Mouse (Mus musculus): ENCODE data around the gene Gtf3a.
"Not testable (repeated sequence)": the region's sequence is repeated elsewhere in the genome, so short reads cannot be mapped to it uniquely, and the experiment has no call there.

Gtf3a gene

DNA sequence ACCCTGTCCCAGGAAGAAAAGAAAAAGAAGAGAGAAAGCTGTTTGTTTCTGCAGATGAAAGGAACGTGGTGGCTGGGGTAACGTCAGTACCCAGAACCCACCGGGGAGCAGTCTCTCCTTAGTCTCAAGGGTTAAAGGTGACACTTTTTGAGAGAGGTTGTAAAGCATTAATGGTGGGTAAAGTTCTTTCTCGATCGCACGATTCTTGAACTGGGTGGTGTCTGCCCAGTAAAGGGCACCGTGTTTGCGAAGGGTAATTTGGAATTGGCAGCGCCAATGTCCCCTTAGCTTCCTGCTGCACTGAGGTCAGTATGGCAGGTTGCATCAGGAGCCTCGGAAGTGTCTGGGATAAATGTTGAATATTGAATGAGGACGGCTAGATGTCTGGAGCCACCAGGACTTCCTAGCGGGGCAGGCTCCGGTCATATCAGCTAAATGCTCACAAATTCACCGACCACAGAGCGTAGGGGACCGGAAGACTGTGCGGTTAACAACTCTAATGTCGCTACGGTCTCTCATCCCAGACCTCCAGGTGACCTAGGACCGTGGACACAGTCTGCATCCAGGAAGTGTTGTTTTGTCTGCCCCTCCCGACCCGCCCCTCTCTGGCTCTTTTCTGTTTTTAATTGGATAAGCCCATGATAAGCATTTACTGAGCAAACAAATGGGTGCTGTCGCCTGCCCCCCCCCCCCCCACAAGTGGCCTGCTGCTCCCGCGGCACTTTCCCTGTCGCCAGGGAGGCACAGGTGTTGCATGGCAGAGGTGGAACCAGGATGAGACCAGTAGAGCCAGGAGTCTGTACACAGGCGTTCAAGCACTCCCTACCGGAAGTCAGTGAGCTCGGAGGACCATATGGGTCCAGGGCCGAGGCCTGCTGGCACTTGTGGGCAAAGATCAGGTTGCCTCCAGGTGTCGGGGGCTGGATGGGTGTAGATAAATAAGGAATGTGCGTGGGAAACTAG is 10.6 kb upstream of the Gtf3a start:
- DNase-seq (ENCODE audit: low spot score): no peak

DNA sequence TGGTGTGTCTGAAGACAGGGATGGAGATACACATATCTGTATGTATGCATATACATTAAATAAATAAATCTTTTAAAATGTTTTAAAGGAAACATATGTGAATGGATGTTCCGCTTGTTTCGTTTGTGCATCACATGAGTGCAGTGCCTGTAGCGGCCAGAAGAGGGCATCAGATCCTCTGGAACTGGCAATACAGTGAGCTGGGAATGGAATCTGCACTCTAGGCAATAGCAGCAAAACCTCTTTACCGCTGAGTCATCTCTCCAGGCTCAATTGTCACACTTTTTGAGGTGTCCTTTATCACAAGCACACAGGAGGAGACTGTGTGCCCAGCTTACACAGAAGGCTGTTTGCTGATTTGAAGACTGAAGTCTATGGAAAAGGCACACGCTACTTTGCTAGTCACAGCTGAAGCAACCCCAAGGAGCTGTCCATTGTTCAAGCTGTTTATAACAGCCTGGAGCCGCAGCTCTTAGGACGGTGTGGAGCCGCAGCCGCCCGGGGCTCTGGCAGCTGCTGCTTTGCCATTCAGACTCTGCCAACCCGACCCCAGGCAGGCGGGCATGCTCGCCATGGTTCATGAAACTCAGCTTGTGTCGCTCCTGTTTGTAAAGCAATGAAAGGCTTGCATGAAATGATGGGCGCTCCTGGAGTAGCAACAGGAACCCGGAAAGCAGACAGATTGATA is 9.2 kb upstream of the Gtf3a start:
- no peak for DNase-seq (ENCODE audit: low spot score)

DNA sequence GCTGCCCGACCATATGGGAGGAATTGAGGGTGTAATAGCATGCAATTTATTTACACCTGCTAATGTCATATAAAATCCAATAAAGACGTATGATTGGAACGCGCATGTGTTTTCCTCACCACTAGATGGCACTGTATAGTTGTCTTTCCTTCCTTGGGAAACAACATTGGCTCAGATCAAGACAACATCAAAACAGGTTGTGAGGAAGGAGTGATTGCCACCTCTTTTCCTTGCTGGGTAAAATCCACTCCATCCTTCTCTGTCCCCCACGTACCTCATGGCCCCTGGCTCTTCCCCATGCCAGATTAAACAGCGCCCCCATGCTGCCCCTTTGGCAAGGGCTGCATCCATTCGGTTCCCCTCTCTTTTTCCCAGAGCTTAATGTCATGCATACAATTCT is 8.2 kb upstream of the Gtf3a start:
- DNase-seq (ENCODE audit: low spot score): no peak

DNA sequence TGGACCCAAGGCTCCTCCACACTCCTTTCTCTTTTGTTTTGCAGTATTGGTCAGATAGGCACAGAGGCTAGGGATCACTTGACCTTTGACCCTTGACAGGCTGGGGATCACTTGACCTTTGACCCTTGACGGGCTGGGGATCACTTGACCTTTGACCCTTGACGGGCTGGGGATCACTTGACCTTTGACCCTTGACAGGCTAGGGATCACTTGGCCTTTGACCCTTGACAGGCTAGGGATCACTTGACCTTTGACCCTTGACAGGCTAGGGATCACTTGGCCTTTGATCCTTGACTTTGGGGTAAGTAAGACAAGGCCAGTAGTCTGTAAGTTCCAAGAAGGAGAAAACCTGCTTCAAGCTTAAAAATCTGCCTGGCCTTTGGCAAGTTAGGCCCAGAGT is 6.5 kb upstream of the Gtf3a start:
- DNase-seq (ENCODE audit: low spot score): not testable (repeated sequence)

DNA sequence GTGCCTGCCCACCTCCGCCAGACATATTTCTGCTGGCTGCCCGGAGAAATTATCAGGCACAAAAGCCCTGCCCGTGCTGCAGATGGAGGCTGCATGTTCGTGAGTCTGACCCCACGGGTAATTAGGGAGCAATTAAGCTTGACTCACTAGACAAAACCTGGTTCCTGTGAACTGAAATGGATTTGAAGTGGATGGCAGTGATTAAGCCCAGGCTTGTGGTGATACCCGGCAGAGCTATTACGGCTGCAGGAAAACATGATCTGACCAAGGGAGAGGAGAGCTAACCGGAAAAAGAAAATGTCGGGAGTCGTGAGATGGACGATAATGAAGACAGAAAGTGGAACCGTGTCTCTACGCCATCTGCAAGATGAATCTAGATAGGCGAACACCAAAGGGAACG is 5.5 kb upstream of the Gtf3a start:
- DNase-seq (ENCODE audit: low spot score): no peak

DNA sequence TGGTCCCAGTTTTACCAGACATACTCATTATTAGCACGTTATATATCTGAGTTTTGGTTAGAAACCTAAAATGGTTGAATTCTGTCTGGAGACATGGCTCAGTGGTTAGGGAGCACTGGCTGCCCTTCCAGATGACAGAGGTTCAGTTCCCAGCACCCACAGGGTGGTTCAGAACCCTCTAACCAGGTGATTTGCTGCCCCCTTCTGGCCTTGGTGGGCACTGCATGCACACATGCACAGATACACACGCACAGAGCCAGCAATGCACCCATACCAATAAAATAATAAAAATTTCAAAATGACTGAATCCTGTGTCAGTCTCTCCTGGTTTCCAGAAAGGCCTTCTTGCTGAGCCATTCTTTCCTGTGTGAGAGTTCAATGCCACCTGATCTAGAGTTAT is 3.9 kb upstream of the Gtf3a start:
- no peak for DNase-seq (ENCODE audit: low spot score)

DNA sequence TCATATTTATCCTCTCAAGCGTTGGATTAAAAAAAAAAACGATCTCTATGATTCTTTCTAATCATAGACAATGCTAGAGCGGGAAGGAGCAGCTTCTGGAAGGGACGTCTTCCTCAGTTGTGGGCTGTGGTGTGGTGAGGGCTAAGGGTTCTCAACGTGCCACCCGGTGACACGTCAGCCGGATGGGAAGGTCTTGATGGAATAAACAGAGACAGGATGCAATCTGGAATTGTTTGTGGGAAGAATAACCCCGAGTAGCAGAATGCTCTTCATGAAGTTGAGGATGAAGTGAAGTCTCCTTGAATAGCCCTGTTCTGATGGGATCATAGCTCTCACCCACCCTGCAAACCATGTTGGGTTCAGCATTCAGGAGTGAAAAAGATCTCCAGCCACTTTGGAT is 1.8 kb upstream of the Gtf3a start:
- DNase-seq (ENCODE audit: low spot score): no peak

DNA sequence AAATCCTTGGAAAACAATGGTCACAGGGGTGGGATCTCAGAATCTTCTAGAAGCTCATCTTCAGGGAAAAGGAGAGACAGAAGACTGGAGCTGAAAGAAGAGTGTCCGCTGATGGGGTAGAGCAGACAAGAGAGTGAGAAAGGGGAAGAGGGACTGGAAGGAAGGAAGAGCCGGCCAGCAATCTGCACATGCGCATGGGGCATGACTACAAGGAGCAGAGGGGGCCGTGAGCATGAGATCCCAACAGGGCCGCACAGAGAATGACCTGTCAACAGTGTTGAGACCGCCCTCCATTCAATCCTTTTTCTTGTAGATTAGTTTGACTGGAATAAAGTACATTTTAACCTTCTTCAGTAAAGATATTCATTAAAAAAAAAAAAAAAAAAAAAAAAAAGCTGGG is 960 bp upstream of the Gtf3a start:
- no peak for DNase-seq (ENCODE audit: low spot score)

DNA sequence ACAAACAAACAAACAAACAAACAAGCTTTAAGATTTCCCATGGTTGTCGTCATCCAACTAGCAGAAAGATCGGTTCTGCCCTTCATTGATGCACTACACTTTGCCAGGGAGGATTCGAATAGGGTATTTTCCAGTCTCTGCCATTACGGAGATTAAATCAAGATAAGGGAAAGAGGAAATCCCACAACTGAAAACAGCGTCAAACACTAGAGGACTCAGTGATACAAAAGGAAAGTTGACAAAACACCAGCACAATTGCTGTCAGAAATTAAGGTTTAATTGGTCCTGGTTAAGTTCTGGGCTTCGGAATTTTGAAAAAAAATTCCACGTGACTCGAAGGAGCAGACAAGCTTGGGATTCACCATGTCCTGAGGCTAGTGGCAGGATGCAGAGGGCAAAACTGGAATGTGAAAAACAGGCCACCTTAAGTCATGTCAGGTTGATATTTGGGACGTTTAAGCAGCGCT is 383 bp upstream of the Gtf3a start:
- no peak for DNase-seq (ENCODE audit: low spot score)

DNA sequence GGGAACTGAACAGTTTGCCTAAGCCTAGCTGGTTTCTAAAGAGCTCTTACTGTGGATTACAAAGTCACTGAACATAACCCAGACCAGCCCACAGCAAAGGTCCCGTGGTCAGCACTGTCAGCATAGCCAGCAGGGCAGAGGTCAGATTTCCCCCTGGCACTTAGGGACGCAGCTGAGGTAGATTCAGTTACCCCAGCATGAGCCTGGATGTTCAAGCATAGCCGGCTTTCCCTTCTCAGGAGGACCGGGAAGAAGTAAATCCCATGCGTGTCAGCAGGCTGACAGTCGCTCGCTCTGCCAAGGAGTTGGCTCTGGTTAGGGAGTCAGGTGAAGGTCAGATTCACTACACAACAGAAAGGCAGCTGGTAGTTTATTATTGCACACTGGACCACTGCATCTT is 6.1 kb downstream of the Gtf3a start:
- DNase-seq (ENCODE audit: low spot score): no peak

DNA sequence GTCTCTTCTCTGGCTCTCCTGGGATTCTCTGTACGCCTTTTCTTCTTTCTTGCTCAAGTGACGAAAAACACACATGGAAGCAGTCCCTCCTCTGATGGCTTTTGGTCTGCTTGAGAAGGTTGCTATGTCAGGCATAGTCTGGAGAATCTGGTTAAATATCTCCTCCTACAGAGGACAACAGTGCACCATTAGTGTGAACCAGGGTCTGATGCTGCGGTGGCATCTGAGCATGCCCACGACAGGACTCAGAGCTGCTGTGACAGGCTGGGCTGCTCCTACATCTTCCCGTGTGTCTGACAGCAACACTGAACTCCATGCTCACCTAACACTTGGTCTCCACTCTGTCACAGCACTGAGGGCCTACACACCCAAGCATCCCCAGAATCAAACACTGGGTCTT is 7.2 kb downstream of the Gtf3a start:
- no peak for DNase-seq (ENCODE audit: low spot score)

DNA sequence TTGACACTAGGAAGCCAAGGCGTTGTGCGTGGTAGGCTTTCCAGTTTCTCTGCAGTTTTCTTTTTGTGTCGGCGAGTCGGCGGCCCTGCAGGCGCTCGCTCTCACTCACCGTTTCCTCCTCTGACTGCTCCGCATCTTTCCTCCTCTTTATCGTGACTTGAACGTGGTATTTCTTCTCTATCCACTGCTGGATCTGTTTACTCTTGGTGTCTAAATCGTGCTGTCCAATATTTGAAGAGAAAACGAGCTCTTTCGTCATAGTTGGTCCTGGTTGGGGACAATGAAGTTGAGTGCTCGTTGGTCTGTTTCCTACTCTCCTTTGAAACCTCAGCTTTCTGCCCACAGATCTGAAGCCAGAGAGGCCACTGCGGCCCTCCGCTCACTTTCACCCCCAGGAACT is 8.2 kb downstream of the Gtf3a start:
- DNase-seq (ENCODE audit: low spot score): no peak

DNA sequence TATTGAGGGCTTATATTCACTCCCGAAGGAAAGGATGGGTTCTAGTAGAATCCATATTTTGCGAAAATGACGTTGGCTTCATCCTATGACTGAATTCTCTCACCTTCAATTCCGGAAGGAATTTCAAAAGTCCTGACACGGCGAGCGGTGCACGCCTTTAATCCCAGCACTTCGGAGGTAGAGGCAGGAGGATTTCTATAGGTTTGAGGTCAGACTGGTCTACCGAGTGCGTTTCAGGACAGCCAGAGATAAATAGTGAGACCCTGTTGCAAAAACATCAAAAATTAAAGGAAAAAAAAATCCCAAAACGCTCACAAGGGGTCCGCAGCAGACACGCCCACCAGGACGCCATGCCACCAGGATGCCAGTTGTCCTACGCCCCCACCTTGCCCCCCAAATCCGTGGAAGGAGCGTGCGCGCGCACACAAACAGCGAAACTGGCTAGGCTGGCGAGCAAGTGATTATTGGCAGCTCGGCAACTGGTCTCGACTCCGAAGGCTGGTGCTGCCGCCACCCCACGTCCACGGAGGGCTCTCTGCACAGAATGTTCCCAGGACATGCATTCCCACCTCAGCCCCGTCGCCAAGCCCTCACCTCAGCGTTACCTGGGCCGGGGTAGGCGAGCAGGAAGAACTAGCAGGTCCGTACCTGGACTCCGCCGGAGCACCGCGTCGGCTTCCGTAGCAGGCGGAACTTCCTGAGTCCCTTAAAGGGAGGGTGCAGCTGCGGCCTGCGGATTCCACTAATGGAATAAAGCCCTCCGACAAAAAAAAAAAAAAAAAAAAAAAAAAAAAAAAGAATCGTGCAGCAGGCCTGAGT is 14.9 kb downstream of the Gtf3a start, which contains the start of gene Mtif3:
Gene Mtif3, minus strand, starts transcription at position 683 of the 819 bp plus-strand sequence.
- peak; percentile 81 for DNase-seq (ENCODE audit: low spot score)

DNA sequence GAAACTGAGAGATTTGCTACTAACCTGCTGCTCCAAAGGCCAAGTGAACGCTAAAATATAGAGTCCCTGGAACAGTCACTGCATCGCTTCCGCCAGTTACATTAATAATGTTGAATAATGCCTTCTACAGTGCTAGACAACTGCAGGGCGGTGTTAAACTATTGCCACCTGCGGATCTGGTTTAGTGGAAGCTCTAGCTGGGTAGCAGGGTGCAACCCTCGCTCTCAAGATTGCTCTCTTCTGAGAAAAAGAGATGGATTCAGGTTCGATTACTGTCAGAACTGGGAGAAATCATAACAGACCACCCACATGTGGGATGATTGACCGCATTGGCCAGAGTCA is 15.5 kb downstream of the Gtf3a start:
- DNase-seq (ENCODE audit: low spot score): no peak

DNA sequence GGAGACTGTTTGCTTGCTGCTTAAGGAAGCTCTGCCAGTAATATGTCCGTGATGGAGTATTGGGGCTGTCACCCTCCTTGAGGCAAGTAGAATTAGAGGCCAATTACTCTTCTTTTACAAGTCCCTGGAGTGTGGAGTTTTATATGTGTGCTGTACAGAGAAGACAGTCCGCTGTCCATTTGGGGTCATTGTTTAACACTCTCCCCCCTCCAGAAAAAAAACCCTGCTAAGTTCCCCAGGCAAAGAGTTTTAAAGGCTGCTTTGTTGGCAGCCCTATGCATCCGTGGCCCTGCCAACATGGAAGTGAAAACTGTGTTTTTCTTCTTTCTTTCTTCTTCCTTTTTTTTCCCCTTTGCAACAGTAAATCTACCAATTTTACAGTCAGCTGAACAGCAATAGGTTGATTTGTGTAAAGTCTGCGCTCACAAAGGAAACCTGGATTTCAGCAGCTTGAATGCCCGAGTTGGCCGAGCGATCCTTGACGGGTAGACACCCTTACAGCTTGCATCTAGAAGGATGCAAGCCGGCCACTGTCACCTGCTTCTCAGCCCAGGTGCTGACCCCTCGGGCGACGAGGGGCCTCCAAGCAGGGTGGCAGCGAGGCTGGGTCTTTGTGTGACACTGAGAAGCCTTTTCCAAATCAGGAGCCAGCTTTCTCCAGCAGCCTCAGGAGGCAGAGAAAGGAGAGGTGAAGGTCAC is 20.4 kb downstream of the Gtf3a start:
- no peak for DNase-seq (ENCODE audit: low spot score)

DNA sequence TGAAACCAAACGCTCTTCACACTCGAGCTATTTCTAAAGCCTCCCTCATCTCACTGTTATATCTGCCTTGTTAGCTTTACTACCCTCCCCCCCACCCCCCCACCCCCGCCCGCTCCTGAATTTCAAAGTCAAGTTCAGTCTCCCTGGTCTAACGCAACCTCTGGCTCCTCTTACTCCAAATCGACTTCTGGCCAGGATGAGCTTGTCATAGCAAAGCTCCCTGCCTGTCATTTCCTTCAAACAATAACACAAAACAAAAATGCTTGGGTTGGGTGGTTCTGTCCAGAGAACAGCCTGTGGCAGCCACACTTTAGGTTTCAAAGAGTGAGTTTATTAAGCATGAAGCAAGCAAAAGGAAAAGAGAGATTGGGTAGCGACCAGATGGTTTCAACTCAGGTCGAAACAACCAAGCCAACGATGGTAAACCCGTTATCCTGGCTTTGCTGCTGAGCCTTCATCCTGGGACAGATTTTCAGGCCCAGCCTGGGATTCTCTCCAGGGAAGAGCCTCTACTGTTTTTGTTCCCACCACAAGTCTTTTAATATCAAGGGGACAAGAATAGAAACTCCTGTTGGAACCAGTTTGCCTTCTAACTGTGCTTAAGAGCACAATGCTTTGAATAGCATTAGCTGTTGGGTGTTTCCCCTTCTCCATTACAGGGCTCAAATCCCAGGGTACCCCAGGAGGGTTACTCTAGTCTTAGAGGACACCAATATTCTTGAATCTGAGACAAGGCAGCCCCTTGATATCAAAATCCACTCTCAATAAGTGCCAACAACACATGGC is 23.5 kb downstream of the Gtf3a start:
- no peak for DNase-seq (ENCODE audit: low spot score)

DNA sequence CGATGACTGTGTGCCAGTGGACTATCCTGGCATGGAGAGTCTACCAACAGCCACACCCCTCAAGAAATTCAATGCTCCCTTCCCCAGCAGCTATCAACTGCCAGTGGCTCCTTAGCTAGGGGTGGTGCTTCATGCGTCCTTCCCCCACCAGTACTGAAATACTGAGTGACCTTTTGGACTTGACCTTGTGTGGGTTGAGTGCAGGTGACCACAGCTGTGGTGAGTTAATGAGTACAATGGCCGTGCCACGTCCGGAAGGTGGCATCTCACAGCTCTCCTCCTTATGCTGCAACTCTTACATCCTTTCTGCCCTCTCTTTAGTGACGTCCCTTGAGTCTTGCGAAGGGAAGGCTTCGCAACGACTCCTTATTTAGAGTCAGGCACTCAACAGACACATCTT is 24.9 kb downstream of the Gtf3a start:
- DNase-seq (ENCODE audit: low spot score): no peak

DNA sequence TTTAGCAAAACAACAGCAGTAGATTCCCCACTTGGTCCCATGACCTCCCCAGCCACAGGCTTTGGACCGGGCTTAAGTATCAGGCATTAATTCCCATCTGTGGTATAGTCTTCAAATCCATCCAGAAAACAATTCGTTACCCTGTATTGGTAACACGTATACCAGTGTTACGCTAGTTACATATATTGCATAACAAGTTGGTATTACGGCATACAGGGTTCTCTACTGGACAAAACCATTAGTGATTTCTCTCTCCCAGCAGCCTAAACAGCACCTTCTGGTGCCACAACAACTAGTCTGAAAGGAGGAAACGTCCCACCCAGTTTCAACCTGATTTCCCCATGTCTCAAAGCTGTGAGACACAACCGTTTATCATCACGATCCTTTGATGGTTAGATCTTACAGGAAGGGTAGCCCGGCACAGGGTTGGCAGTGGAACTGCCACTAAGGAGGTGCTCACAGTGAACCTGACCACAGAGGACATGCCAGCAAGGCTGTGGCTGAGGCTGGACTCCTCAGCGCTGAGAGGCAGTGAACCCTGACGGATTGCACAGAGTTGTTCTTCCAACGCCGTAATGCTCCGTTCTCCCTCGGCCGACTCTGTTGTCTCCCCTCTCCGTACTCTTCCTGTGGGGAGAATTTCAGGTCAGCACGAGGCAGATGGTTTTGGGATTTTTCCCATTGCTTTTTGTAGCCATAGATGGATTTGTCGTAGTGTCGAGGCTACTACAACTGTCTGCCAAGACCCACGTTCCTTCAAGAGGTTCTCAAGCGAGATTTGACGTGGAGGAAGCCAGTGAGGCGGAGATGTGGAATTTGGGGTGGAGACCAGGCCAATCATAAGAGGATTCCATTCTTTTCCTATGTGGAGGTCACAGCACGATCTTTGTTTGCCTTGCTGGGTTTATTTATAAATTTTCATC is 25.7 kb downstream of the Gtf3a start:
- no peak for DNase-seq (ENCODE audit: low spot score)

DNA sequence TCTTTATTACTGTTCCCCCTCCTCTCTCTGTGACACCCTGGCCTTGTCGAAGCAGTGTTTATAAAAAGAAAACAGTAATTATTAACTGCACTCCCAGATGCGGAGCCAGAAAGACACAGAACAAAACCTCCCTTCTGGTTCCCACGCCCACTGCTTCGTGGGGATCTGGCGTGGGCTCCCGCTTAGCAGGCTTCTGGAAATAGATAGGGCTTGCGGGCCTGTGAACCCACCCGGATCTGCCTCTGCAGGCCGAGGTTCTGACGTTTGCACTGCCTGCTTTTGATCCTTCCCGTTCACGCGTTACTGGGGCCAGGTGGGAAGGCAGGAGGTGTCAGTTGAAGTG is 26.3 kb downstream of the Gtf3a start:
- no peak for DNase-seq (ENCODE audit: low spot score)

DNA sequence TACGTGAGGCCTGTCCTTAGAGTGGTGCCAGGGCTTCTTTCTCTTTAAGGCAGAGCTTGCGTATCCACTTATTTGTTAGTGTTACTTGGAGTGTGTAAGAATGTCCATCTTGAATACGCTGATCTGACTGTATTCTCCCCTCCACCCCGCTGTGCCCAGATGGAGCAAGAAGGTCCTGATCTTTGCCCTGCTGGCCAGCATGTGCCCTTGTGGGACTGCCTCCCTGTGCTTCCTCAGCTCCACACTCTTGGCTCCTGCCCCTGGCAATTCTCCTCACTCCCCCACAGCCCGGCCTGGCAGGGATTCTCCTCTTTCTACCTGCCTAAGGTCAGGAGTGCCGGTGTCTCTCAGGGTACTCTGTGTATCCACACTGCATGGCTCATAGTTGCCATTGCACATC is 32.9 kb downstream of the Gtf3a start:
- no peak for DNase-seq (ENCODE audit: low spot score)

All from c-Kit-positive CD71-positive TER-119-positive erythroid progenitor cells, embryonic 14.5 days (primary cell).